In genomic region chr13:46069571-46069970, GRCm38 (mm10) we compare ENCODE assay signal across 23 mouse cellular contexts.
A peak's percentile ranks its signal among the peaks of the same experiment; 100 is the strongest.
DNase-seq lines count a peak whose midpoint lies in the region; ATAC-seq lines count a peak whose summit lies in the region.
"Had no signal": no experiment of that assay in that cellular context is flagged by ENCODE, and none has a peak within 500 bp of the region (broad histone marks: within the 10 kb centered on the region; RNA-seq: fewer than 3 reads in every experiment).

No protein-coding gene starts in this region.

- H3K36me3 ChIP-seq in hindbrain, embryonic 11.5 days (ENCODE audit: control insufficient read depth, insufficient read depth, low read length), result no peaks in the 10 kb centered on the region
- H3K36me3 ChIP-seq in hindbrain, embryonic 14.5 days (replicated peaks; ENCODE audit: control insufficient read depth, insufficient read depth), result no peaks in the 10 kb centered on the region
- H3K36me3 ChIP-seq: embryonic facial prominence, embryonic 13.5 days; forebrain, embryonic 12.5 days; G1E; heart, embryonic 15.5 days; hindbrain, embryonic 15.5 days had no signal

- peak; percentile 4 for DNase-seq in hindbrain, embryonic 11.5 days (ENCODE audit: low spot score)
- no peak for DNase-seq in hindbrain, embryonic 14.5 days (ENCODE audit: low spot score)
- peak; percentile 11 for DNase-seq in kidney, postnatal 14 days
- DNase-seq in kidney, adult 11 months, result no peak
- peak; percentile 56 for DNase-seq in embryo, embryonic 10.5 days (ENCODE audit: low spot score)
- peak; percentile 50 for DNase-seq in mesoderm, embryonic 11.5 days (ENCODE audit: low read depth, low spot score)
- no peak for DNase-seq in layer of hippocampus, adult 8-10 months (ENCODE audit: low spot score in 2 of 2)
- DNase-seq: adrenal gland, postnatal 14 days; B cell, adult 2 months; cerebellum, adult 11-12 months; cerebellum, adult 9-10 months; cerebellum, postnatal 36 days; forebrain, postnatal 0 days; gastrocnemius, postnatal 14 days; heart, adult 2 months; heart, postnatal 14 days had no signal

- H3K9me3 ChIP-seq in hindbrain, embryonic 11.5 days (ENCODE audit: control insufficient read depth, low read length), result no peaks in the 10 kb centered on the region
- no peaks in the 10 kb centered on the region for H3K9me3 ChIP-seq in hindbrain, embryonic 14.5 days (ENCODE audit: control insufficient read depth, low read length)
- H3K9me3 ChIP-seq: embryonic facial prominence, embryonic 13.5 days; forebrain, embryonic 12.5 days; G1E; heart, embryonic 15.5 days; hindbrain, embryonic 15.5 days had no signal

- H3K4me2 ChIP-seq in hindbrain, embryonic 11.5 days (replicated peaks; ENCODE audit: low read depth, low read length), result no peak overlapping the region
- no peak overlapping the region for H3K4me2 ChIP-seq in hindbrain, embryonic 14.5 days (replicated peaks)
- H3K4me2 ChIP-seq: embryonic facial prominence, embryonic 13.5 days; forebrain, embryonic 12.5 days; heart, embryonic 11.5 days; heart, embryonic 15.5 days; hindbrain, embryonic 15.5 days had no signal

- H3K9ac ChIP-seq in hindbrain, embryonic 11.5 days (ENCODE audit: low read depth, low read length), result no peak overlapping the region
- no peak overlapping the region for H3K9ac ChIP-seq in hindbrain, embryonic 14.5 days
- H3K9ac ChIP-seq: embryonic facial prominence, embryonic 13.5 days; forebrain, embryonic 12.5 days; forebrain, postnatal 0 days; heart, embryonic 15.5 days; hindbrain, embryonic 15.5 days had no signal

- H3K4me3 ChIP-seq in hindbrain, embryonic 11.5 days (ENCODE audit: low read depth, low read length), result no peak overlapping the region
- no peak overlapping the region for H3K4me3 ChIP-seq in hindbrain, embryonic 14.5 days (replicated peaks; ENCODE audit: low read length)
- H3K4me3 ChIP-seq: embryonic facial prominence, embryonic 13.5 days; forebrain, embryonic 12.5 days; heart, adult 2 months; heart, embryonic 15.5 days; hindbrain, embryonic 15.5 days had no signal

- no peaks in the 10 kb centered on the region for H3K27me3 ChIP-seq in hindbrain, embryonic 11.5 days (ENCODE audit: control insufficient read depth, insufficient read depth, low read length)
- H3K27me3 ChIP-seq in hindbrain, embryonic 14.5 days (ENCODE audit: control insufficient read depth, insufficient read depth, low read length), result no peaks in the 10 kb centered on the region
- H3K27me3 ChIP-seq: embryonic facial prominence, embryonic 13.5 days; forebrain, embryonic 12.5 days; heart, embryonic 15.5 days; hindbrain, embryonic 15.5 days had no signal

- WGBS in hindbrain, embryonic 11.5 days, result 57% methylated on average over 3 of the region's 3 CpGs
- WGBS in hindbrain, embryonic 14.5 days, result 56% methylated on average over 3 of the region's 3 CpGs

- ATAC-seq in hindbrain, embryonic 11.5 days (ENCODE audit: low FRiP score), result no peak
- no peak for ATAC-seq in hindbrain, embryonic 14.5 days (ENCODE audit: low FRiP score)
- ATAC-seq: CD4-positive, CD25-positive, alpha-beta regulatory T cell, adult 4 months; forebrain, postnatal 0 days had no signal

- no peaks in the 10 kb centered on the region for H3K4me1 ChIP-seq in hindbrain, embryonic 11.5 days (replicated peaks; ENCODE audit: control insufficient read depth, insufficient read depth, low read length)
- no peaks in the 10 kb centered on the region for H3K4me1 ChIP-seq in hindbrain, embryonic 14.5 days (replicated peaks; ENCODE audit: control insufficient read depth, insufficient read depth, low read length)
- H3K4me1 ChIP-seq: embryonic facial prominence, embryonic 13.5 days; forebrain, embryonic 12.5 days; heart, embryonic 15.5 days; hindbrain, embryonic 15.5 days had no signal

- no peak overlapping the region for H3K27ac ChIP-seq in hindbrain, embryonic 11.5 days (ENCODE audit: low read depth, low read length)
- no peak overlapping the region for H3K27ac ChIP-seq in hindbrain, embryonic 14.5 days
- H3K27ac ChIP-seq: embryonic facial prominence, embryonic 13.5 days; forebrain, embryonic 12.5 days; heart, adult 2 months; heart, embryonic 15.5 days; hindbrain, embryonic 15.5 days had no signal

Comparison
In these comparisons a context has a peak if more than half of its experiments do, and no peak if none do; other contexts are left out.
1. DNase-seq: peak in hindbrain, embryonic 11.5 days (single experiment), kidney, postnatal 14 days (single experiment), embryo, embryonic 10.5 days (single experiment) and mesoderm, embryonic 11.5 days (single experiment); none in hindbrain, embryonic 14.5 days (single experiment), kidney, adult 11 months (single experiment) and layer of hippocampus, adult 8-10 months (0 of 2).